Mouse (Mus musculus) 3134 (cell line): Measurements from ENCODE around the gene Ptpn13.

ENCODE experiments used
- DNase-seq: peaks from one replicate; pipeline ENCODE4 v3.0.0-alpha.2; 2011; ENCODE audit warnings: low spot score; ENCODE audit not compliant: insufficient read length; ENCODE audit errors: extremely low read depth

The Ptpn13 gene

DNA sequence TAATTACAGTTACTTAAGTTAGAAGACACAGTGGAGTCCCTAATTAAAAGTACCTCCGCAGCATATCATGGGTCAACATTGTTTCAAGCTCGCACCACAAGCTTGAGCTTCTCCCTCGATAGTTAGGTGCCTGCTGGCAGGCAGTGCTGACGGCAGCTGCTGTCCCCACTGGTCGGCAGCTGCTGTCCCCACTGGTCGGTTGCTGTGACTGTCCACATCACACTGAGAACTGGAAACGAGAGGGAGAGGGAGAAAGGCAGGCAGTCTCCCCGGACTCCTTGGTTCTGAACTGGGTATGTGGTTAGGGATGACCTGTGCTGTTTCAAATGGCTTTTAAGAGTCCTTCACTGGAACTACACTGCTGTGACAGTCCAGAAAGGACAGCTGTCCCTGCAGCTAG lies 33.4 kb downstream of the Ptpn13 start:
- no peak for DNase-seq

GRCm38 (mm10) chr5:103458959-103459675 lies 34.1 kb downstream of the Ptpn13 start:
- DNase-seq, result no peak

GRCm38 (mm10) chr5:103460903-103461302 lies 35.9 kb downstream of the Ptpn13 start:
- DNase-seq, result no peak

DNA sequence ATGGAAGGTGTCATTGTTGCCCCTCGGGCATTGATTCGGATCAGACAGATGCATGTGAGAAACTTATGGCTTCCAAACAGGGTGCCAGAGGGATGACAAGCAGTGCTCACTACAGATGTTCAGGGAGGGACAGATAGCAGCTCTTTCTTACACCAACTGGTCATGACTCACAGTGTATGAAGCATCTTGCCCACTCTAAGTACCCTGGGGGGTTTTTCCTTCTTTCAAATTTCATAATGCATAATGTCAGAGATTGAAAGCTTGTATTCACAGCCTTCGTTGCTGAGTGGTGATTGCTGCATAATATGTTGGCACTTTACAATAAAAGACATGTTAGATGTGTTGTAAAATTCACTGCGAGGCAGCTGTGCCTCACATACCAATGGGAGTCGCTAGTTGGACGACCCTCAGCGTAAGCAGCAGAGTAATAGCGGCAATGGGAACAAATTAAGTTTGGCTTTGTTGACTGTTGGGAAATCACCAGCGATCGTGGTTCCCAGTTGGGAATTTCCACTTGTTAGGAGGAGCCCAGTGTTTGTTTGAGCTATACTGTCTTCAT lies 38.7 kb downstream of the Ptpn13 start:
- no peak for DNase-seq

DNA sequence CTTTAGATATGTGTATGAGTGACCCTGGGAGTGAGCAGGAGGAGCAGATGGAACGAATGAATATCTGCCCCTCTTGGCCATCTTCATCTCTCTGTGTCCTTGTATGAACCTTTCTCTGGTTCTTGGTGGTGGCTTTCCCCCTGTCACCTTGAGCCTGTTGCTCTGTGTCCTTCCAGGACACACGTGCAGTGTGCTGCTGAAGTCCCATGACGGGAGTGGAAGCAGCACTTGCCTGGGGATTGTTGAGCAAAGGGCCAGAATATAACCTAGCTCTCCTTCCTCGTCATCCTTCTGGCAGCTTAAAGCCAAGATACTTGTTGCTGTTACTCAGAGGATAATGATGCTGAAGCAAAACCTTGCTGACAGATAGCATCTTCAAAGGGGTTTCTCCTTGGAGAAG lies 39.3 kb downstream of the Ptpn13 start:
- DNase-seq, result no peak

DNA sequence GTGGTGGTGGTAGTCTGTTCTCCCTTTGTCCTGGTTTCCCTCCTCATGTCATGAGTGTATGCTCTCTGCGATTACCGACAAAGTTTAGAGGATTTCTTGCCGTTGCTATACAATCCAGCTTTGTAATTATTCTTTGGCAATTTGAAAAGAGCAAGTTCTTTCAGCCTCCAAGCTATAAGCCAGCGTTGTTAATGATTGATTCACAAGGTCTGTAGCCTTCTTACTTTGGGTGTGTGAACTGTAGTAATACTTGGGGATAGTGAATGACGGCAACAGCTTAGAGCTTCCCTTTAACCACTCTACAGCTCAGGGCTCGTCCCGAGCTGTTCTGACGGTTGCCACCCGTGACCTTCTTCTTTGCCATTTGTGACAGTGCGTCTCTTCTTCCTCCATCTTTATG lies 39.8 kb downstream of the Ptpn13 start:
- DNase-seq, result no peak

- DNase-seq, result no peak
These were observed 47.7 kb downstream of the Ptpn13 start for GRCm38 (mm10) chr5:103472670-103473069.

GRCm38 (mm10) chr5:103473467-103474096 lies 48.6 kb downstream of the Ptpn13 start:
- DNase-seq, result no peak

- DNase-seq, result no peak
These were observed 49.3 kb downstream of the Ptpn13 start for GRCm38 (mm10) chr5:103474259-103474658.

- DNase-seq, result no peak
These were observed 50.5 kb downstream of the Ptpn13 start for GRCm38 (mm10) chr5:103475503-103475902.

GRCm38 (mm10) chr5:103479503-103479902 lies 54.5 kb downstream of the Ptpn13 start:
- no peak for DNase-seq

DNA sequence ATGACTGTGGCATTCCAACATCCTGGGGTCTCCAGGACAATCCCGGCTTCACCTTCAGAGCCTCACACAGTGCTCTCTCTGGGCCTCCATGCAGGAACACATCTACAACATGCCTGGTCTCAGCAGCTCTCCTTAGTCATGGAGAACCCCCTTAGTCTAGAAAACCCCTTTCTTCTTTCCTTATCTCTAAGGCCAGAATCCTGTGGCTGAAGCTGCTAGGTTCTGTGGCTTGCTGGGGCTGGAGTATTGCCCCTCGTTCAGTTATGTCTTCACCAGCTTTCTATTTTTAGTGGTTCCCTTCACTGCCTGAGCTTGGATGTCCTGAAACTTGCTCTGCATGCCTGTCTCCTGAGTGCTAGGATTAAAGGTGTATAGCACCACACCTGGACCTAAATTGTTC lies 56.2 kb downstream of the Ptpn13 start:
- DNase-seq, result no peak

DNA sequence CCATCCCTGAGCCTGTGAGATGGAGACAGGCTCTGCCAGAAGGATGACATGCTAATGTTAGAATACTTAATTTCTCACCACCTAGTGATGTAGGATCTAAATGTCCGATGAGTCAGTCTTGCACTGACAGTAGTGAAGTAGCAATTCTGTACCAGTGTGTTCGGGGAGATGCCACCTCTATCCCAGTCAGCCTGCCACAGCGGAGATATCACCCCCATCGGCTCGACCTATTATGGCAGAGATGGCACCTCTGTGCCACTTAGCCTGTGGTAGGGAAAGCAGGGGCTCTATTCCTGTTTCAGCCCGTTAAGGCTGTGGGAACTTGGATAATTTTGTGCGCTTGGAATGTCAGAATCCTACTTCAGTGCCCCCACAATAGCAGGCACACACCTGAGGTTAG lies 62.0 kb downstream of the Ptpn13 start:
- DNase-seq, result no peak

GRCm38 (mm10) chr5:103490964-103491363 lies 66.0 kb downstream of the Ptpn13 start:
- DNase-seq, result no peak

DNA sequence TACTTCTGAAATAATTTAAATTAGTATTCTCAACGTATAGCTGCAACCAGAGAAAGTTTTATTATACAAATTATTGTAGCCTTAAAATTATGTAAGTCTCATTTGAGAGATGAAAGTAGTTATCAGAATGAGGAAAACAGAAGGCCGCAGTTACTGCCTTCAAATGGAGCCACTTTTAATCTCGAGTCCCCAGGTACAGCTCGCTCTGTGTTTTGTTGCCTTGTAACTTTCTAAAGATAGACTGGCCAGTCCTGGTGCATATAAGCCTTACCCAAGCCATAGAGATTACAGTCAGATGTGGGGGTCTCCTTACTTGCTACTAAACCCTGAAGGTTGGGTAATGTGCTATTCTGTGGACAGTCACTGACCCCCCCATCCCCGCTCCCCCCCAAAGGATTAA lies 66.8 kb downstream of the Ptpn13 start:
- no peak for DNase-seq

- DNase-seq, result no peak
These were observed 72.1 kb downstream of the Ptpn13 start for GRCm38 (mm10) chr5:103497061-103497460.

GRCm38 (mm10) chr5:103497480-103497879 lies 72.5 kb downstream of the Ptpn13 start:
- DNase-seq, result no peak

GRCm38 (mm10) chr5:103499305-103499704 lies 74.3 kb downstream of the Ptpn13 start:
- DNase-seq, result no peak

DNA sequence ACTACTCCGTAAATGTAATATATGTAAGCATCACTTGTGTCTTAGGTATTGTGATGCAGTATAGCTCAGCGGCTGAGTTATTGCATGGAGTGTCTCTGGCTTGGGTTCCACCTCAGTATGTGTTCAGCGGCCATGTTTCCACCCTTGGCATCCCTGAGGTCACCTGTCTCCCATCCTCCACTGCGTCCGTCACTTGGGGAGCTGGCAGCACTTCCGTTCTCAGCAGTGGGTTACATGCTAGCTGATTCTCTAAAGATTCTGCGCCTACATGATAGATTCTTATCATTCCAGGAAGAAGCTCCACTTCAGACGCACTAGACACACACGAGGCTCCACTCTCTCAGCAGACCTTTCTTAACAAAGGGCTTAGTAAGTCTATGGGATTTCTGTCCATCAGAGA lies 76.1 kb downstream of the Ptpn13 start:
- no peak for DNase-seq

GRCm38 (mm10) chr5:103501839-103502238 lies 76.8 kb downstream of the Ptpn13 start:
- DNase-seq, result no peak

DNA sequence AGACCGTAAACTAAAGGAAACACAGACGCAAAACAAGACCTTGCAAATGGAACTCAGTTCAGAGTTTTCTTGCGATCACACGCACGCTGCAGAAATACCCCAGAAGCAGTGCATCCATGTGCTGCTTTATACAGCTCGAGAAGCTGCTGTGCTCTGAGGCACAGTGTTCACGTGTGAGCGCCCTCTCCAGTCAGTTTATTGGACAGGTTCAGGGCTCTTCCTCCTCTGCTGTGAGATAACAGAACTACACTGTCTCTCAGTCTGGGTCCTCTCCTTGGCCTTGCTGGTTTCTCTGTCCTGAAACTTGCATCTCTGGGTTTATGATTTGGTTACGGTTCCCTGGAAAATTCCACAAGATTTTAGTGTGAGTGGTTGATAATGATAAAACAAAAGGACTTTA lies 88.2 kb downstream of the Ptpn13 start:
- no peak for DNase-seq

DNA sequence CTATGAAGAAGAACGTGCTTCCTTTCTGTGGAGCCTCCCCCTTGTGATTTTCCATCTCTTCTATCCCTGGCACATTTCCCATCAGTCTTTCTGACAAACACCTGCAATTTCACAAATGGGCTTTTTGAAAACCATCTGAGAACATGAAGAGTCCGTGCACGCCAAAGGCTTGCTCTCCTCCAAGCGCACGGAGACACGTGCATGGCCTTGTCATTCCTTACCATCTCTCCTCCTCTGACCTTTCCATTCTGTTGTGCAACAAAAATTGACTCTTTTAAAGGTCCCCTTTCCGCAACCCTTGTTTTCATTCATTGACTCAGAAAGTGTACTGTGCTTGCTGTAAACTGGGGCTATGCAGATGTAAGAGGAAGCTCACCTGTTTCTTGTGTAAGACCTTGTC lies 89.4 kb downstream of the Ptpn13 start:
- no peak for DNase-seq
